8 mouse cellular contexts compared by ENCODE assay signal in the genomic region with DNA sequence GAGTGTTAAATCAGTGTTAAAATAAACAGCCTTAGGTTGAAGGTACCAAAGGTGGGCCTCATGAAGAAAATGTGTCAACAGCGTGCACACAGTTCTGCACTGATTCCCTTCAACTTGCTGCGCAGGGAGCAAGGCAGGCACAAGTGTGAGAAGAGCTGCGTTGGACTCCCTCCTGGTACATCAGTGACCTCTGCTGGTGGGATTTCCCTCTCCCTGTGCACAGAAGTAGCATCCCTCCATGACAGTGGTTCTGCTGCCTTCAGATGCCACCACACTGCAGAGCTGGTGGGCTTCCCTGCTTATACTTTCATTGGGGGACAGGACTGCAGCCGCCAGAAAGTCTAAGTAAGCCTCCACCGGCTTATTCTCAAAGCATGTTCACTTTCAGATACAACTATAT. TPM values are rescaled to one million over a fixed set of nuclear protein-coding genes. Genes with fewer than 3 reads are reported as not detected.
DNase-seq lines count a peak whose midpoint lies in the region; ATAC-seq and TF ChIP-seq lines count a peak whose summit lies in the region.
"Had no signal": no experiment of that assay in that cellular context is flagged by ENCODE, and none has a peak within 500 bp of the region (broad histone marks: within the 10 kb centered on the region; RNA-seq: fewer than 3 reads in every experiment).

No protein-coding gene starts in this region.

- ATAC-seq in G1E (ENCODE audit: extremely low read depth, insufficient number of reproducible peaks, low FRiP score, poor library complexity, severe bottlenecking), result no peak
- peak; percentile 46; the same call in 1 of the 2 replicates for ATAC-seq in hindbrain, embryonic 12.5 days (ENCODE audit: low FRiP score)
- ATAC-seq in midbrain, embryonic 13.5 days, result 0 out of 2 replicates have a peak, but pooled peaks have one; percentile 15

- H3K4me3 ChIP-seq in G1E (ENCODE audit: low read depth, low read length), result no peak overlapping the region
- no peak overlapping the region for H3K4me3 ChIP-seq in embryonic facial prominence, embryonic 10.5 days
- H3K4me3 ChIP-seq in hindbrain, embryonic 12.5 days, result no peak overlapping the region
- H3K4me3 ChIP-seq in midbrain, embryonic 13.5 days (replicated peaks), result no peak overlapping the region
- H3K4me3 ChIP-seq: limb, embryonic 13.5 days had no signal

- H3K27me3 ChIP-seq in G1E (ENCODE audit: insufficient read depth, low read length), result no peaks in the 10 kb centered on the region
- H3K27me3 ChIP-seq in embryonic facial prominence, embryonic 10.5 days (replicated peaks; ENCODE audit: low read depth, poor library complexity, severe bottlenecking), result no peaks in the 10 kb centered on the region
- H3K27me3 ChIP-seq in hindbrain, embryonic 12.5 days, result no peaks in the 10 kb centered on the region
- no peaks in the 10 kb centered on the region for H3K27me3 ChIP-seq in midbrain, embryonic 13.5 days
- H3K27me3 ChIP-seq: limb, embryonic 13.5 days had no signal

- peak; percentile 29 for DNase-seq in G1E (ENCODE audit: low spot score)
- peak; percentile 80 for DNase-seq in adrenal gland, postnatal 10 days
- DNase-seq in embryonic facial prominence, embryonic 10.5 days (ENCODE audit: low spot score), result peak; percentile 57
- peak; percentile 62 to 82 for DNase-seq in layer of hippocampus, postnatal 25 days (ENCODE audit: extremely low spot score in 1 of 2, low spot score in 1 of 2)
- peak; percentile 30 to 81 for DNase-seq in spleen, postnatal 10 days (ENCODE audit: low spot score in 2 of 2)

- TF ChIP-seq CTCF in G1E (IDR thresholded peaks at IDR 0.05; ENCODE audit: low read depth, low read length), result peak; percentile 74; the same call in 1 of the 2 replicates

- WGBS in embryonic facial prominence, embryonic 10.5 days, result 57% methylated on average over 5 of the region's 5 CpGs
- 52% methylated on average over 5 of the region's 5 CpGs for WGBS in hindbrain, embryonic 12.5 days
- WGBS in midbrain, embryonic 13.5 days, result 54% methylated on average over 5 of the region's 5 CpGs

- H3K9me3 ChIP-seq in G1E (replicated peaks), result no peaks in the 10 kb centered on the region
- no peaks in the 10 kb centered on the region for H3K9me3 ChIP-seq in embryonic facial prominence, embryonic 10.5 days
- H3K9me3 ChIP-seq in hindbrain, embryonic 12.5 days (replicated peaks), result no peaks in the 10 kb centered on the region
- H3K9me3 ChIP-seq in midbrain, embryonic 13.5 days, result no peaks in the 10 kb centered on the region
- H3K9me3 ChIP-seq: limb, embryonic 13.5 days had no signal

- no peak overlapping the region for H3K27ac ChIP-seq in embryonic facial prominence, embryonic 10.5 days (replicated peaks)
- no peak overlapping the region for H3K27ac ChIP-seq in hindbrain, embryonic 12.5 days
- no peak overlapping the region for H3K27ac ChIP-seq in midbrain, embryonic 13.5 days
- H3K27ac ChIP-seq: limb, embryonic 13.5 days had no signal

- H3K4me2 ChIP-seq in hindbrain, embryonic 12.5 days (replicated peaks), result no peak overlapping the region
- no peak overlapping the region for H3K4me2 ChIP-seq in midbrain, embryonic 13.5 days (replicated peaks)
- H3K4me2 ChIP-seq: limb, embryonic 13.5 days had no signal

- no peaks in the 10 kb centered on the region for H3K36me3 ChIP-seq in G1E (replicated peaks)
- no peaks in the 10 kb centered on the region for H3K36me3 ChIP-seq in embryonic facial prominence, embryonic 10.5 days (replicated peaks)
- H3K36me3 ChIP-seq in hindbrain, embryonic 12.5 days, result no peaks in the 10 kb centered on the region
- no peaks in the 10 kb centered on the region for H3K36me3 ChIP-seq in midbrain, embryonic 13.5 days
- H3K36me3 ChIP-seq: limb, embryonic 13.5 days had no signal

- no peak overlapping the region for H3K9ac ChIP-seq in hindbrain, embryonic 12.5 days
- H3K9ac ChIP-seq in midbrain, embryonic 13.5 days (replicated peaks), result no peak overlapping the region
- H3K9ac ChIP-seq: limb, embryonic 13.5 days had no signal

- H3K4me1 ChIP-seq in G1E (ENCODE audit: insufficient read depth, low read depth, low read length), result peaks cover 17% of the 10 kb centered on the region
- H3K4me1 ChIP-seq in embryonic facial prominence, embryonic 10.5 days, result peaks cover 4% of the 10 kb centered on the region; the same call in 1 of the 2 replicates
- H3K4me1 ChIP-seq in hindbrain, embryonic 12.5 days, result 0 out of 2 replicates have a peak, but pooled peaks cover 2% of the 10 kb centered on the region
- 0 out of 2 replicates have a peak, but pooled peaks cover 4% of the 10 kb centered on the region for H3K4me1 ChIP-seq in midbrain, embryonic 13.5 days (replicated peaks)
- H3K4me1 ChIP-seq: limb, embryonic 13.5 days had no signal

RNA-seq across cellular contexts. Expression of a gene that starts 37.2 kb away (rescaled TPM):
- total RNA-seq in G1E (2014; fragmentation: Nextera tagmentation) (72.8 and 74.8 TPM in 2 replicates), G1E (2017) (41.6 and 54.9 TPM in 2 replicates)
- 2.7 and 3.2 TPM in 2 replicates for polyA plus RNA-seq in G1E (2012)
- total RNA-seq in adrenal gland, postnatal 10 days (2021), result 10 to 100 TPM; 10.7 to 11.9 TPM
- polyA plus RNA-seq in embryonic facial prominence, embryonic 10.5 days (2016; fragmentation: Nextera tagmentation; extraction: Ambion mirVana), result 15.3 and 15.8 TPM in 2 replicates
- polyA plus RNA-seq in hindbrain, embryonic 12.5 days (2016; fragmentation: Nextera tagmentation; extraction: Ambion mirVana), result 20.2 and 20.4 TPM in 2 replicates
- 10 to 100 TPM; 25.6 to 29.7 TPM for total RNA-seq in layer of hippocampus, postnatal 25 days (2021)
- polyA plus RNA-seq in midbrain, embryonic 13.5 days (2015; fragmentation: Nextera tagmentation; extraction: Ambion mirVana), result 15.8 and 16.7 TPM in 2 replicates

Comparison
In these comparisons a context has a peak if more than half of its experiments do, and no peak if none do; other contexts are left out.
1. DNase-seq: peak in every context shown above with its lines; median percentile 80 in adrenal gland, postnatal 10 days; 72 in layer of hippocampus, postnatal 25 days; 57 in embryonic facial prominence, embryonic 10.5 days; 56 in spleen, postnatal 10 days; 29 in G1E.